Mouse (Mus musculus) testis, adult 2 months (tissue): Measurements from ENCODE around the gene Foxp4. TPM values are rescaled to one million over a fixed set of nuclear protein-coding genes. Genes with fewer than 3 reads are reported as not detected.

Source experiments
- H3K27ac ChIP-seq: fragments of 200-500 bp; 2 replicates; pipeline ENCODE4 v1.5.1; 2012; ENCODE audit warnings: low read depth, low read length; ENCODE audit not compliant: control insufficient read depth, insufficient read depth
- H3K27me3 ChIP-seq: fragments of 200-500 bp; 2 replicates; pipeline ENCODE4 v1.6.1; 2012; ENCODE audit warnings: mild to moderate bottlenecking, low read length, moderate library complexity; ENCODE audit not compliant: control insufficient read depth, insufficient read depth
- H3K36me3 ChIP-seq: fragments of 200-500 bp; 2 replicates; pipeline ENCODE4 v1.6.1; 2012; ENCODE audit warnings: mild to moderate bottlenecking, low read length; ENCODE audit not compliant: control insufficient read depth, insufficient read depth
- H3K4me1 ChIP-seq: fragments of 200-500 bp; 2 replicates; pipeline ENCODE4 v1.6.1; 2012; ENCODE audit warnings: low read length; ENCODE audit not compliant: control insufficient read depth, insufficient read depth
- H3K4me3 ChIP-seq: fragments of 200-500 bp; 2 replicates; pipeline ENCODE4 v1.5.1; 2012; ENCODE audit warnings: low read depth, mild to moderate bottlenecking, low read length, moderate library complexity, mixed read lengths; ENCODE audit not compliant: control insufficient read depth
- CTCF ChIP-seq: fragments of 200-500 bp; IDR thresholded peaks from 2 replicates; pipeline ENCODE4 v1.5.1; 2012; ENCODE audit warnings: low read depth, mild to moderate bottlenecking, inconsistent platforms, low read length, moderate library complexity; ENCODE audit not compliant: control insufficient read depth, insufficient read depth, insufficient replicate concordance
- POLR2A ChIP-seq: fragments of 200-500 bp; IDR thresholded peaks from 2 replicates; pipeline ENCODE4 v1.6.1; 2012; ENCODE audit warnings: low read depth, mild to moderate bottlenecking, inconsistent platforms, low read length, moderate library complexity; ENCODE audit not compliant: control insufficient read depth
- polyA plus RNA-seq: library from polyadenylated mRNA; depleted of rRNA; stranded (reverse); fragments of >200 nt; gene quantifications from 2 replicates; pipeline ENCODE4 v1.2.3, GENCODE M21; 2012

Gene Foxp4
- polyA plus RNA-seq, 1 experiment, result 7.8 TPM

DNA sequence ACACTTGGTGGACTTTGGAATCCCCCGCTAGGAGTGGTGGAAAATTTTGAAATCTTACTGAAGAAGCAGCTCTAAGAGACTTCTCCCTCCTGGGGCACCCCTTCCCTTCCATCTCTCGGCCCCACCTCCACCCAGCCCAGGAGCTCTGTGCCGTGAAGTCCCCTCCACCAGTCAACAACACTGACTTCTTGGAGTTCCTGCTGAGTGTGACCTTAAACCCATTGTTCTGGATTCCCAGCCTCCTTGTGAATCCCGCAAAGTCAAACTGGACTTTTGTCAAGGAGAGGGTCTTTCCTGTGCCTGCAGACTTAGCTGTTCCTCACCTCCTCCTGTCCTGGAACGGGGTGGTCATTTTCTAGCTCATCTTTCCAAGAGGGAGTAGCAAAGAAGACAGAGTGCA, 28.8 kb upstream of the Foxp4 start:
- no peak overlapping the region for H3K4me3 ChIP-seq
- no peaks in the 10 kb centered on the region for H3K4me1 ChIP-seq
- no peak overlapping the region for H3K27ac ChIP-seq
- no peaks in the 10 kb centered on the region for H3K27me3 ChIP-seq
- H3K36me3 ChIP-seq, result no peaks in the 10 kb centered on the region
- TF ChIP-seq POLR2A (no peak), CTCF (no peak)

DNA sequence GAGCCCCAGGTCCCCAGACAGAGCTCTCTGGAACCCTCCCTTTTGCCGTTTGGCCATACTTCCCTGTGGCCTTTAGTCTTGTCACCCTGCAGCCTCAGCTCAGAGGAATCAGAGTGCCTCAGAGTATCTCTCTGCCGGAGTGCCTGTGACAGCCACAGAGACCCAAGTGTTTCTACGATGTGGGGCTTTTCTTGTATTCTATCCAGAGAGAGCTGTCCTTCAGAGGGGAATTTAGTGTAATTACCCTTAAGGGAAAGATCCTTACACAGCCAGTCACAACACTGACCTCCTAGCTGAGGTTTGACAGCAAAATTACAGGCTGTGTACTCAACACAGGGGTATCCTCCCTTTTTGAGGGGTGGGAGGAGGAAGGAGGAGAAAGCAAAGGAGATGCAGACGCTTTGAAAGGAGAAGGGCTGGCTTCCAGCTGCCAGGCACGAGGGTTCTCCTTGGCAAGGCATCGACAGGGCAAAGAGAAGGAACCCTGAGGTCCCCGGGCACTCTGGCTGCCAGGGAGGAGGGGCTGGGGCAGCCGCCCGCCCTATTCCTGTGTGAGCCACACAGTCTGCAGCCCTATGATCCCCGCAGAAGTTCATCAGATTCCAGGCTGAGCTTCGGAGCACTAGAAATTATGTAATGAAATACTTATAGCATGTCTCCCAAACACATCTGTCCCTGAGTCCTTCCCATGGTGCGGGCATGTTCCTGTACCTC, 28.1 kb upstream of the Foxp4 start:
- H3K4me3 ChIP-seq, result no peak overlapping the region
- no peak overlapping the region for H3K27ac ChIP-seq
- H3K4me1 ChIP-seq, result no peaks in the 10 kb centered on the region
- no peaks in the 10 kb centered on the region for H3K27me3 ChIP-seq
- no peaks in the 10 kb centered on the region for H3K36me3 ChIP-seq
- TF ChIP-seq POLR2A, result no peak
- TF ChIP-seq CTCF, result no peak

DNA sequence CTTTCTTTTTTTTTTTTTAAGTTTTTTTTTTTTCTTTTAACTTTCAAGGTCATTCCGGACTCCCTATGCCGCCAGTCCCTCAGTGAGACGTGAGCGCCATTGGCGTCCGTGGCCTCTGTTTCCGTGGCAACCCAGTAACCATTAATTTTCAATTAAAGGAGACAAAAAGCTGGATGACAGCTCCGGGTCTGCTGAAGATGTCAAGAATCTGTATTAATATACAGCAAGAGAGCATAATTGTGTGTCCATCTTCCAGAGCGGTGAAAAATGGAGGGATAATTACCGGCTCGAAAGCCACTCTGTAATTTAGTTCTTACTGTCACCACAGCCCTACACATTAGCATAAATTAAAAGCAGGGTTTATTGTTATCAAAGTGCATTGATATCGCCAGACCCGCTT, 27.0 kb upstream of the Foxp4 start:
- H3K4me1 ChIP-seq, result no peaks in the 10 kb centered on the region

DNA sequence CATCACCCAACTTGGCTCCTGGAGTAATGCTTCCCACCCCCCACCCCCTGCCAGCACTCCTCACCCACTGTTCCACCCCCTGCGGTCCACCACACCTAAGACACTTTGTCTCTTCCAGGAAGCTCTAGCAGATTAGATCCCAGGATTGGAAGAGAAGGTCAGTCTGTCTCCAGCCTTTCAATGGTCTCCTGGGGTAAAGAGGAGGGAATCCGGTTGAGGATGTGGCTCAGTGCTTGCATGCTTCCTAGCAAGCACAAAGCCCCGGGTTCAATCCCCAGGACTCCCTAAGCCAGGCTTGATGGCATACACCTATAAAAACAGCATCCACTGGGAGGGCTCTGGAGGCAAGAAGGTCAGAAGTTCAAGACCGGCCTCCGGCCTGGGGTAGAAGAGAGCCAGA, 26.4 kb upstream of the Foxp4 start:
- Histone ChIP-seq H3K27me3 (no peaks in the 10 kb centered on the region), H3K36me3 (no peaks in the 10 kb centered on the region), H3K4me1 (no peaks in the 10 kb centered on the region), H3K27ac (no peak overlapping the region), H3K4me3 (no peak overlapping the region)
- no peak for TF ChIP-seq CTCF
- TF ChIP-seq POLR2A, result no peak

More for the DNA sequence above, 27.0 kb upstream of the Foxp4 start:
- H3K4me3 ChIP-seq, result no peak overlapping the region
- TF ChIP-seq POLR2A, result no peak
- TF ChIP-seq CTCF, result no peak
- H3K36me3 ChIP-seq, result no peaks in the 10 kb centered on the region
- no peaks in the 10 kb centered on the region for H3K27me3 ChIP-seq
- H3K27ac ChIP-seq, result no peak overlapping the region

DNA sequence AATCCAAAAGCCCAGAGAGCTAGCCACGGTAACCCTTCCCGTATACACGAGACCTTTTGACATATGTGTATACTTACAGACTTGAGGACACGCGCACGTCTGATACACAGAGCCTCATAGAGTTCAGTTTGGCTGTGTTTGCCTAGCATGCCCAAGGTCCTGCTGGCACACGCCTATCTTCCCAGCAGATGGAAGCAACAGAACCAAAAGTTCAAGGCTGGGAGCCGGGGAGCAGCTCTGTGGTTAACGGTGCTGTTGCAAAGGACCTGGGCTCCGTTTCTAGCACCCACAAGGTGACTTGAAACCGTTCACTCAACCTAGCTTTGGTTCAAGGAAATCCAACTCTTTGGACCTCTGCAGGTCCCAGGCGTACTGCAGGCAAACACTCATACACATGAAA, 25.0 kb upstream of the Foxp4 start:
- Histone ChIP-seq H3K4me1 (no peaks in the 10 kb centered on the region), H3K27ac (no peak overlapping the region), H3K36me3 (no peaks in the 10 kb centered on the region), H3K4me3 (no peak overlapping the region), H3K27me3 (no peaks in the 10 kb centered on the region)
- no peak for TF ChIP-seq CTCF
- TF ChIP-seq POLR2A, result no peak

DNA sequence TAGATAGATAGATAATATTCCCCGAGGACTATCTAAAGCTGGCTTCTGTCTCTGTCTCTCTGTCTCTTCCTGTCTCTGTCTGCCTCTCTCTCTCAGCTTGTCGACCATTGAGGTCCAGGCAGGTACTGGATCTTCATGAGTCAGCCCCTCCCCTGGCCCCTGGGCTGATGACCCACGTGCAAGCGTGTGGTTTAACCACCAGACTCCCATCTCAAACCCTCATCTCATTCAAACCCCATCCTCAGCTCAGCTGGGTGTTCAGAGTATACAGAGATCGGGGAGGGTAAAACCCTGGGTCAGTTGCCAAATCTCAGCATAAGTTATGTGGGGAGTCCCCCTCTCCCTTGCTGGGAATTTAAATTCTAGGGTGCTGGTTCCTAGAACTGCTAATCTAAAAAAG, 24.3 kb upstream of the Foxp4 start:
- Histone ChIP-seq H3K27ac (no peak overlapping the region), H3K4me3 (no peak overlapping the region), H3K27me3 (no peaks in the 10 kb centered on the region), H3K4me1 (no peaks in the 10 kb centered on the region), H3K36me3 (no peaks in the 10 kb centered on the region)
- no peak for TF ChIP-seq CTCF
- no peak for TF ChIP-seq POLR2A

DNA sequence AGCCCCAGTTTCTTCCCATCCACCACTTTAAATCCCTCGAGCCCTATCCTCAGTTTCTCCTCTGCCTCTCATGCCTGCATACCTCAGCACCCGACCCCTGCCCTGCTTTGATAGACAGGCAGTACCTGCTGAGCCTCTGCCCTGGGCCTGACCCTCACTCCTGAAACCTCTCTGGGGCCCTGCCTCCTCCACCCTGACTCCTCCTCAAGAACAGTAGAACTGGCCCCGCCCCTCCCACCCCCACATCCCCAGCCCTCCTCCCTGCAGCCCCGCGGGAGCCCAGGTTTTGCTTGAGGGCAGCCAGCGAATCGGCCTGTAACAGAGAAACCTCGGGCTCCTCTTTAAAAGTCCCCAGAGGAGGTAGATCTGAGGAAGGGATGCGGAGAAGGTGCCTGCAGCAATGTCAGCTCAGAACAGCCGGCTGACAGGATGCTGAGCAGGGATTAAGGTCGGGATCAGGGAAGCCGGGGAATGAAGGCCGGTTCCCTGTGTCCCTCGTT, 22.5 kb upstream of the Foxp4 start:
- Histone ChIP-seq H3K36me3 (no peaks in the 10 kb centered on the region), H3K27me3 (no peaks in the 10 kb centered on the region), H3K27ac (no peak overlapping the region), H3K4me3 (no peak overlapping the region), H3K4me1 (no peaks in the 10 kb centered on the region)
- no peak for TF ChIP-seq CTCF
- no peak for TF ChIP-seq POLR2A

DNA sequence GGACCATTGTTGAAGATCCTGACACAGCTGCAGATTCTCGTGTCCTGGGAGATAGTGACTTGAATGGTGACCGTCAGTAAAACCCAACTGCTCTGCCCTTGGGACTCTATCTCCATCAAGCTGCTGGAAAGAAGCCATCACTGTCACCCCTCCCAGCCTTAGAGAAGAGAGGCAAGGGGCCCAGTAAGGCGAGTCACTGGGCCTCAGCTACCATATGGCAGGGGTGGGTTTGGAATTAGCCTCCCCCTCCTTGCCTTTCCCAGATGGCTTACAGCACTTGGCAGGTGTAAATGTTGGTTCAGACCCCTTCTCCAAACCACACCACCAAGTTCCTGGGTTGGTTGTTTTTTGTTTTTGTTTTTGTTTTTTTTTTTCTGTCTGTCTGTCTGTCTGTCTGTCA, 21.7 kb upstream of the Foxp4 start:
- Histone ChIP-seq H3K36me3 (no peaks in the 10 kb centered on the region), H3K27me3 (no peaks in the 10 kb centered on the region), H3K4me1 (no peaks in the 10 kb centered on the region), H3K4me3 (no peak overlapping the region), H3K27ac (no peak overlapping the region)
- TF ChIP-seq CTCF, result no peak
- TF ChIP-seq POLR2A, result no peak
